Comparison of ENCODE assay signal across 8 mouse cellular contexts in genomic region chr5:112344092-112344960, GRCm38 (mm10). TPM values are rescaled to one million over a fixed set of nuclear protein-coding genes. Genes with fewer than 3 reads are reported as not detected.
A peak's percentile ranks its signal among the peaks of the same experiment; 100 is the strongest.
DNase-seq lines count a peak whose midpoint lies in the region; ATAC-seq and TF ChIP-seq lines count a peak whose summit lies in the region.
"Had no signal": no experiment of that assay in that cellular context is flagged by ENCODE, and none has a peak within 500 bp of the region (broad histone marks: within the 10 kb centered on the region; RNA-seq: fewer than 3 reads in every experiment).

No protein-coding gene starts in this region.

- H3K4me1 ChIP-seq in midbrain, embryonic 10.5 days: peaks cover 55% of the 10 kb centered on the region
- peaks cover 22% of the 10 kb centered on the region for H3K4me1 ChIP-seq in midbrain, embryonic 14.5 days (ENCODE audit: control insufficient read depth, insufficient read depth, low read length)
- H3K4me1 ChIP-seq in intestine, embryonic 14.5 days (replicated peaks; ENCODE audit: control insufficient read depth, insufficient read depth, low read length): peaks cover 21% of the 10 kb centered on the region; the same call in 1 of the 2 replicates
- peaks cover 37% of the 10 kb centered on the region for H3K4me1 ChIP-seq in limb, embryonic 13.5 days
- no peaks in the 10 kb centered on the region; the same call in 1 of the 2 replicates for H3K4me1 ChIP-seq in stomach, postnatal 0 days (replicated peaks; ENCODE audit: control insufficient read depth, insufficient read depth)
- H3K4me1 ChIP-seq in heart, embryonic 10.5 days: peaks cover 28% of the 10 kb centered on the region

- no peak overlapping the region for H3K9ac ChIP-seq in midbrain, embryonic 14.5 days (replicated peaks; ENCODE audit: low read length)
- no peak overlapping the region for H3K9ac ChIP-seq in intestine, embryonic 14.5 days (ENCODE audit: low read length)
- 0 out of 2 replicates have a peak overlapping the region, but pooled peaks have one; percentile 86 for H3K9ac ChIP-seq in limb, embryonic 13.5 days
- no peak overlapping the region for H3K9ac ChIP-seq in stomach, postnatal 0 days (ENCODE audit: low read length)

- no peak for ATAC-seq in midbrain, embryonic 14.5 days (ENCODE audit: low FRiP score, low TSS enrichment)
- peak; percentile 52; the same call in 1 of the 2 replicates for ATAC-seq in intestine, embryonic 14.5 days (replicated peaks; ENCODE audit: low FRiP score, low TSS enrichment, low read depth)
- ATAC-seq in limb, embryonic 13.5 days (ENCODE audit: low FRiP score, low read depth): no peak
- ATAC-seq in stomach, postnatal 0 days (ENCODE audit: low FRiP score, low TSS enrichment): peak; percentile 79

- TF ChIP-seq EP300 in stomach, postnatal 0 days (optimal IDR thresholded peaks at IDR 0.05): no peak

- no peaks in the 10 kb centered on the region for H3K9me3 ChIP-seq in midbrain, embryonic 10.5 days (replicated peaks)
- H3K9me3 ChIP-seq in midbrain, embryonic 14.5 days (ENCODE audit: control insufficient read depth, low read length): no peaks in the 10 kb centered on the region
- H3K9me3 ChIP-seq in intestine, embryonic 14.5 days (ENCODE audit: control insufficient read depth, low read length): no peaks in the 10 kb centered on the region
- no peaks in the 10 kb centered on the region for H3K9me3 ChIP-seq in limb, embryonic 13.5 days
- H3K9me3 ChIP-seq in stomach, postnatal 0 days (ENCODE audit: control insufficient read depth, low read length): no peaks in the 10 kb centered on the region
- no peaks in the 10 kb centered on the region for H3K9me3 ChIP-seq in heart, embryonic 10.5 days

- H3K4me3 ChIP-seq in midbrain, embryonic 10.5 days: peak overlapping the region; percentile 80; the same call in 1 of the 2 replicates
- no peak overlapping the region for H3K4me3 ChIP-seq in midbrain, embryonic 14.5 days (replicated peaks; ENCODE audit: low read depth, low read length)
- no peak overlapping the region for H3K4me3 ChIP-seq in intestine, embryonic 14.5 days (ENCODE audit: low read depth, low read length)
- peak overlapping the region; percentile 97 for H3K4me3 ChIP-seq in limb, embryonic 13.5 days
- H3K4me3 ChIP-seq in stomach, postnatal 0 days (ENCODE audit: low read depth, low read length): no peak overlapping the region
- H3K4me3 ChIP-seq in heart, embryonic 10.5 days: no peak overlapping the region

- DNase-seq in midbrain, embryonic 10.5 days (ENCODE audit: low spot score): no peak
- no peak for DNase-seq in midbrain, embryonic 14.5 days
- no peak for DNase-seq in intestine, embryonic 14.5 days (ENCODE audit: low spot score)
- DNase-seq in stomach, postnatal 0 days (ENCODE audit: low spot score): peak; percentile 68
- no peak for DNase-seq in heart, embryonic 10.5 days (ENCODE audit: low spot score)
- no peak for DNase-seq in adrenal gland, adult 18-20 months (ENCODE audit: low spot score in 2 of 2)

- no peak overlapping the region for H3K4me2 ChIP-seq in midbrain, embryonic 14.5 days (ENCODE audit: low read length)
- peak overlapping the region; percentile 76 for H3K4me2 ChIP-seq in intestine, embryonic 14.5 days (ENCODE audit: low read length)
- H3K4me2 ChIP-seq in limb, embryonic 13.5 days (replicated peaks): peak overlapping the region; percentile 84
- H3K4me2 ChIP-seq in stomach, postnatal 0 days (replicated peaks; ENCODE audit: low read depth): no peak overlapping the region

- TF ChIP-seq CTCF in stomach, postnatal 0 days (IDR thresholded peaks at IDR 0.05; ENCODE audit: low read depth): no peak

- 90% methylated on average over 6 of the region's 6 CpGs for WGBS in midbrain, embryonic 10.5 days
- 86% methylated on average over 6 of the region's 6 CpGs for WGBS in midbrain, embryonic 14.5 days
- WGBS in intestine, embryonic 14.5 days: 74% methylated on average over 6 of the region's 6 CpGs
- 84% methylated on average over 6 of the region's 6 CpGs for WGBS in limb, embryonic 13.5 days
- 68% methylated on average over 6 of the region's 6 CpGs for WGBS in stomach, postnatal 0 days
- WGBS in heart, embryonic 10.5 days: 77% methylated on average over 6 of the region's 6 CpGs

- no peak overlapping the region for H3K27ac ChIP-seq in midbrain, embryonic 10.5 days (replicated peaks)
- H3K27ac ChIP-seq in midbrain, embryonic 14.5 days (replicated peaks; ENCODE audit: low read depth, low read length): no peak overlapping the region
- peak overlapping the region; percentile 70 for H3K27ac ChIP-seq in intestine, embryonic 14.5 days (ENCODE audit: low read depth)
- no peak overlapping the region for H3K27ac ChIP-seq in limb, embryonic 13.5 days
- 0 out of 2 replicates have a peak overlapping the region, but pooled peaks have one; percentile 53 for H3K27ac ChIP-seq in stomach, postnatal 0 days (replicated peaks)
- H3K27ac ChIP-seq in heart, embryonic 10.5 days: no peak overlapping the region

- peaks cover 59% of the 10 kb centered on the region for H3K36me3 ChIP-seq in midbrain, embryonic 10.5 days
- H3K36me3 ChIP-seq in midbrain, embryonic 14.5 days (ENCODE audit: control insufficient read depth, insufficient read depth, low read length): peaks cover 40% of the 10 kb centered on the region
- H3K36me3 ChIP-seq in intestine, embryonic 14.5 days (ENCODE audit: control insufficient read depth, insufficient read depth, low read length): peaks cover 42% of the 10 kb centered on the region
- peaks cover 43% of the 10 kb centered on the region for H3K36me3 ChIP-seq in limb, embryonic 13.5 days
- peaks cover 9% of the 10 kb centered on the region; the same call in 1 of the 2 replicates for H3K36me3 ChIP-seq in stomach, postnatal 0 days (ENCODE audit: control insufficient read depth, insufficient read depth, low read length)
- peaks cover 36% of the 10 kb centered on the region for H3K36me3 ChIP-seq in heart, embryonic 10.5 days

- no peaks in the 10 kb centered on the region for H3K27me3 ChIP-seq in midbrain, embryonic 10.5 days (ENCODE audit: low read depth, poor library complexity, severe bottlenecking)
- H3K27me3 ChIP-seq in midbrain, embryonic 14.5 days (ENCODE audit: control insufficient read depth, insufficient read depth, low read length): no peaks in the 10 kb centered on the region
- no peaks in the 10 kb centered on the region for H3K27me3 ChIP-seq in intestine, embryonic 14.5 days (replicated peaks; ENCODE audit: control insufficient read depth, insufficient read depth, low read length)
- no peaks in the 10 kb centered on the region for H3K27me3 ChIP-seq in limb, embryonic 13.5 days
- no peaks in the 10 kb centered on the region for H3K27me3 ChIP-seq in stomach, postnatal 0 days (ENCODE audit: control insufficient read depth, insufficient read depth, low read length)
- H3K27me3 ChIP-seq in heart, embryonic 10.5 days (ENCODE audit: insufficient read depth, poor library complexity, severe bottlenecking): no peaks in the 10 kb centered on the region

RNA-seq across cellular contexts. Expression of gene Hps4, which starts 1.4 kb away (rescaled TPM):
- polyA plus RNA-seq in midbrain, embryonic 10.5 days (2016; fragmentation: Nextera tagmentation; extraction: Ambion mirVana): 35.9 and 43.0 TPM in 2 replicates
- 42.0 and 47.4 TPM in 2 replicates for polyA plus RNA-seq in midbrain, embryonic 14.5 days (2014; fragmentation: Nextera tagmentation; extraction: Ambion mirVana)
- 41.9 and 42.9 TPM in 2 replicates for polyA plus RNA-seq in intestine, embryonic 14.5 days (2014; fragmentation: Nextera tagmentation; extraction: Ambion mirVana)
- 42.5 and 43.6 TPM in 2 replicates for polyA plus RNA-seq in limb, embryonic 13.5 days (2015; fragmentation: Nextera tagmentation; extraction: Ambion mirVana)
- polyA plus RNA-seq in stomach, postnatal 0 days (2015; fragmentation: Nextera tagmentation; extraction: Ambion mirVana): 15.2 and 15.3 TPM in 2 replicates
- polyA plus RNA-seq in heart, embryonic 10.5 days (2016; fragmentation: Nextera tagmentation; extraction: Ambion mirVana): 15.4 and 21.4 TPM in 2 replicates
- 10 to 100 TPM; 54.1 to 60.5 TPM for total RNA-seq in adrenal gland, adult 18-20 months (2021)

RNA-seq across cellular contexts. Expression of gene Srrd, which starts 1.5 kb away (rescaled TPM):
- polyA plus RNA-seq in midbrain, embryonic 10.5 days (2016; fragmentation: Nextera tagmentation; extraction: Ambion mirVana): 48.7 and 51.0 TPM in 2 replicates
- polyA plus RNA-seq in midbrain, embryonic 14.5 days (2014; fragmentation: Nextera tagmentation; extraction: Ambion mirVana): 52.4 and 68.6 TPM in 2 replicates
- polyA plus RNA-seq in intestine, embryonic 14.5 days (2014; fragmentation: Nextera tagmentation; extraction: Ambion mirVana): 38.2 and 49.7 TPM in 2 replicates
- polyA plus RNA-seq in limb, embryonic 13.5 days (2015; fragmentation: Nextera tagmentation; extraction: Ambion mirVana): 47.8 and 51.5 TPM in 2 replicates
- polyA plus RNA-seq in stomach, postnatal 0 days (2015; fragmentation: Nextera tagmentation; extraction: Ambion mirVana): 19.3 and 20.9 TPM in 2 replicates
- 26.7 and 40.5 TPM in 2 replicates for polyA plus RNA-seq in heart, embryonic 10.5 days (2016; fragmentation: Nextera tagmentation; extraction: Ambion mirVana)
- total RNA-seq in adrenal gland, adult 18-20 months (2021): 10 to 100 TPM; 60.5 to 65.1 TPM

RNA-seq across cellular contexts. Expression of gene Gm6583, which starts 11.5 kb away (rescaled TPM):
- polyA plus RNA-seq in midbrain, embryonic 10.5 days (2016; fragmentation: Nextera tagmentation; extraction: Ambion mirVana): 0.26 and 0.34 TPM in 2 replicates
- polyA plus RNA-seq in midbrain, embryonic 14.5 days (2014; fragmentation: Nextera tagmentation; extraction: Ambion mirVana): 0.12 and 0.26 TPM in 2 replicates
- polyA plus RNA-seq in intestine, embryonic 14.5 days (2014; fragmentation: Nextera tagmentation; extraction: Ambion mirVana): 0.11 and 0.54 TPM in 2 replicates
- polyA plus RNA-seq in limb, embryonic 13.5 days (2015; fragmentation: Nextera tagmentation; extraction: Ambion mirVana): 0.18 and 0.24 TPM in 2 replicates
- 0.08 and 0.13 TPM in 2 replicates for polyA plus RNA-seq in stomach, postnatal 0 days (2015; fragmentation: Nextera tagmentation; extraction: Ambion mirVana)
- polyA plus RNA-seq in heart, embryonic 10.5 days (2016; fragmentation: Nextera tagmentation; extraction: Ambion mirVana): 0.18 and 0.28 TPM in 2 replicates
- not detected for total RNA-seq in adrenal gland, adult 18-20 months (2021)
- total RNA-seq: heart, postnatal 25 days had no signal

RNA-seq across cellular contexts. Expression of gene Tfip11, which starts 18.2 kb away (rescaled TPM):
- polyA plus RNA-seq in midbrain, embryonic 10.5 days (2016; fragmentation: Nextera tagmentation; extraction: Ambion mirVana): 43.0 and 47.6 TPM in 2 replicates
- 29.1 and 29.9 TPM in 2 replicates for polyA plus RNA-seq in midbrain, embryonic 14.5 days (2014; fragmentation: Nextera tagmentation; extraction: Ambion mirVana)
- polyA plus RNA-seq in intestine, embryonic 14.5 days (2014; fragmentation: Nextera tagmentation; extraction: Ambion mirVana): 24.5 and 24.6 TPM in 2 replicates
- polyA plus RNA-seq in limb, embryonic 13.5 days (2015; fragmentation: Nextera tagmentation; extraction: Ambion mirVana): 32.6 and 34.8 TPM in 2 replicates
- 12.4 and 12.9 TPM in 2 replicates for polyA plus RNA-seq in stomach, postnatal 0 days (2015; fragmentation: Nextera tagmentation; extraction: Ambion mirVana)
- 26.4 and 26.9 TPM in 2 replicates for polyA plus RNA-seq in heart, embryonic 10.5 days (2016; fragmentation: Nextera tagmentation; extraction: Ambion mirVana)
- 10 to 100 TPM; 38.6 to 41.8 TPM for total RNA-seq in adrenal gland, adult 18-20 months (2021)

RNA-seq across cellular contexts. Expression of gene Asphd2, which starts 50.3 kb away (rescaled TPM):
- 17.7 and 22.0 TPM in 2 replicates for polyA plus RNA-seq in midbrain, embryonic 10.5 days (2016; fragmentation: Nextera tagmentation; extraction: Ambion mirVana)
- 91.5 and 103 TPM in 2 replicates for polyA plus RNA-seq in midbrain, embryonic 14.5 days (2014; fragmentation: Nextera tagmentation; extraction: Ambion mirVana)
- polyA plus RNA-seq in intestine, embryonic 14.5 days (2014; fragmentation: Nextera tagmentation; extraction: Ambion mirVana): 5.8 and 9.3 TPM in 2 replicates
- 19.1 and 23.7 TPM in 2 replicates for polyA plus RNA-seq in limb, embryonic 13.5 days (2015; fragmentation: Nextera tagmentation; extraction: Ambion mirVana)
- 4.4 and 4.6 TPM in 2 replicates for polyA plus RNA-seq in stomach, postnatal 0 days (2015; fragmentation: Nextera tagmentation; extraction: Ambion mirVana)
- polyA plus RNA-seq in heart, embryonic 10.5 days (2016; fragmentation: Nextera tagmentation; extraction: Ambion mirVana): 4.3 and 6.8 TPM in 2 replicates
- total RNA-seq in adrenal gland, adult 18-20 months (2021): 1 to 10 TPM; 3.4 to 4.3 TPM

Comparison
In these comparisons a context has a peak if more than half of its experiments do, and no peak if none do; other contexts are left out.
1. H3K4me3 ChIP-seq: peak in midbrain, embryonic 10.5 days (single experiment) and limb, embryonic 13.5 days (single experiment); none in midbrain, embryonic 14.5 days (single experiment), intestine, embryonic 14.5 days (single experiment), stomach, postnatal 0 days (single experiment) and heart, embryonic 10.5 days (single experiment).
2. H3K27ac ChIP-seq: peak in intestine, embryonic 14.5 days (single experiment) and stomach, postnatal 0 days (single experiment); none in midbrain, embryonic 10.5 days (single experiment), midbrain, embryonic 14.5 days (single experiment), limb, embryonic 13.5 days (single experiment) and heart, embryonic 10.5 days (single experiment).
3. ATAC-seq: peak in intestine, embryonic 14.5 days (single experiment) and stomach, postnatal 0 days (single experiment); none in midbrain, embryonic 14.5 days (single experiment) and limb, embryonic 13.5 days (single experiment).
4. H3K4me2 ChIP-seq: peak in intestine, embryonic 14.5 days (single experiment) and limb, embryonic 13.5 days (single experiment); none in midbrain, embryonic 14.5 days (single experiment) and stomach, postnatal 0 days (single experiment).